Comparison of ENCODE assay signal across 19 mouse cellular contexts in the genomic region with DNA sequence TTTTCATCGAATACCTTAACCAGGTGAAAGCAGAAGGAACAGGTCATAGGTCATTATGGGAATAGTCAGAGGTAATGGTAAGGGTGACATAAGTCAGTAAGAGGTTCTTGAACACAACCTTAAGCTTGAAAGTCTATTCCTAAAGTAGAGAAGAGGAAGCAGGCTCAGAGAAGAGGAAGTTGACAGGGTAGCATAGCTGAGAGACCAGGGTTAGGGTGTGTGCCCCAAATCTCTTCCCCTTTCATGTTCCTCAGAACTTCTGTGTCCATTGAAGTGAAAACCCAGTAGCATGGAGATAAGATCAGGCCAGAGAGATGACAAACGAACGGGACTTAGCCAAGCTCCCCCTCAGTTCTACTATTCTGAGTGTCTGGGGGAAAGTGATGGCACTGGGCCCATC. TPM values are rescaled to one million over a fixed set of nuclear protein-coding genes. Genes with fewer than 3 reads are reported as not detected.
DNase-seq lines count a peak whose midpoint lies in the region; ATAC-seq and TF ChIP-seq lines count a peak whose summit lies in the region.
"Had no signal": no experiment of that assay in that cellular context is flagged by ENCODE, and none has a peak within 500 bp of the region (broad histone marks: within the 10 kb centered on the region; RNA-seq: fewer than 3 reads in every experiment).

No protein-coding gene starts in this region.

- peak overlapping the region; percentile 70 for H3K27ac ChIP-seq in spleen, adult 2 months (ENCODE audit: insufficient read depth, low read length)
- no peak overlapping the region for H3K27ac ChIP-seq in MEL (ENCODE audit: control insufficient read depth, low read depth, low read length)
- H3K27ac ChIP-seq in liver, postnatal 0 days (ENCODE audit: low read depth): no peak overlapping the region
- H3K27ac ChIP-seq: embryonic facial prominence, embryonic 10.5 days; heart, embryonic 13.5 days; hindbrain, embryonic 10.5 days; kidney, embryonic 15.5 days; midbrain, embryonic 15.5 days; stomach, embryonic 15.5 days had no signal

- H3K9me3 ChIP-seq in MEL (replicated peaks; ENCODE audit: insufficient read depth, low read length): no peaks in the 10 kb centered on the region
- no peaks in the 10 kb centered on the region for H3K9me3 ChIP-seq in liver, postnatal 0 days (ENCODE audit: low read length)
- H3K9me3 ChIP-seq: embryonic facial prominence, embryonic 10.5 days; heart, embryonic 13.5 days; hindbrain, embryonic 10.5 days; kidney, embryonic 15.5 days; midbrain, embryonic 15.5 days; stomach, embryonic 15.5 days had no signal

- no peak overlapping the region for H3K9ac ChIP-seq in MEL (ENCODE audit: control insufficient read depth, low read depth, low read length, poor library complexity, severe bottlenecking)
- no peak overlapping the region for H3K9ac ChIP-seq in liver, postnatal 0 days (replicated peaks)
- H3K9ac ChIP-seq: heart, embryonic 13.5 days; kidney, embryonic 15.5 days; midbrain, embryonic 15.5 days; stomach, embryonic 15.5 days had no signal

- WGBS in spleen, adult 2 months: 16% methylated on average over 3 of the region's 3 CpGs
- WGBS in liver, postnatal 0 days (ENCODE audit: insufficient replicate concordance): 33% methylated on average over 3 of the region's 3 CpGs

- no peaks in the 10 kb centered on the region for H3K79me2 ChIP-seq in MEL (ENCODE audit: control insufficient read depth, insufficient read depth, low read length, poor library complexity)

- H3K4me2 ChIP-seq in liver, postnatal 0 days (ENCODE audit: low read depth, low read length): no peak overlapping the region
- H3K4me2 ChIP-seq: heart, embryonic 13.5 days; kidney, embryonic 15.5 days; midbrain, embryonic 15.5 days; stomach, embryonic 15.5 days had no signal

- H3K36me3 ChIP-seq in spleen, adult 2 months (ENCODE audit: control insufficient read depth, insufficient read depth, low read length): no peaks in the 10 kb centered on the region
- H3K36me3 ChIP-seq in MEL (ENCODE audit: control insufficient read depth in 1 of 2, insufficient read depth in 2 of 2, low read length in 2 of 2): peaks cover 0 to 2% of the 10 kb centered on the region in 2 experiments; a peak in 1 of 4 replicates
- H3K36me3 ChIP-seq in liver, postnatal 0 days (replicated peaks; ENCODE audit: insufficient read depth, low read length): no peaks in the 10 kb centered on the region
- H3K36me3 ChIP-seq: embryonic facial prominence, embryonic 10.5 days; heart, embryonic 13.5 days; hindbrain, embryonic 10.5 days; kidney, embryonic 15.5 days; midbrain, embryonic 15.5 days; stomach, embryonic 15.5 days had no signal

- TF ChIP-seq EP300 in MEL (IDR thresholded peaks at IDR 0.05; ENCODE audit: low read depth in 1 of 2, low read length in 2 of 2): peak; percentile 15 to 53; a peak in 2 of 4 replicates
- no peak for TF ChIP-seq EP300 in liver, postnatal 0 days (IDR thresholded peaks at IDR 0.05; ENCODE audit: low read depth)

- no peak for TF ChIP-seq RAD21 in MEL (IDR thresholded peaks at IDR 0.05; ENCODE audit: low read depth, low read length)

- TF ChIP-seq POLR2A in spleen, adult 2 months (IDR thresholded peaks at IDR 0.05; ENCODE audit: low read depth, low read length): no peak
- TF ChIP-seq POLR2A in MEL (IDR thresholded peaks at IDR 0.05; ENCODE audit: control insufficient read depth in 1 of 2, insufficient read depth in 1 of 2, low read depth in 1 of 2, low read length in 2 of 2, poor library complexity in 1 of 2): no peak

- no peak overlapping the region for H3K4me3 ChIP-seq in spleen, adult 2 months (ENCODE audit: extremely low read depth, insufficient read depth, insufficient read length)
- H3K4me3 ChIP-seq in MEL (ENCODE audit: control insufficient read depth in 1 of 2, insufficient read depth in 1 of 2, low read depth in 2 of 2, low read length in 2 of 2): no peak overlapping the region
- no peak overlapping the region for H3K4me3 ChIP-seq in liver, postnatal 0 days (ENCODE audit: low read depth, low read length)
- H3K4me3 ChIP-seq: embryonic facial prominence, embryonic 10.5 days; erythroblast, embryonic 14.5 days; heart, embryonic 13.5 days; hindbrain, embryonic 10.5 days; kidney, embryonic 15.5 days; midbrain, embryonic 15.5 days; stomach, embryonic 15.5 days had no signal

- peaks cover 9% of the 10 kb centered on the region; the same call in 1 of the 2 replicates for H3K4me1 ChIP-seq in spleen, adult 2 months (ENCODE audit: control insufficient read depth, insufficient read depth, insufficient read length)
- H3K4me1 ChIP-seq in MEL (ENCODE audit: control insufficient read depth in 1 of 2, insufficient read depth in 2 of 2, low read length in 2 of 2): peaks cover 0 to 3% of the 10 kb centered on the region in 2 experiments; a peak in 1 of 4 replicates
- 0 out of 2 replicates have a peak, but pooled peaks cover 2% of the 10 kb centered on the region for H3K4me1 ChIP-seq in liver, postnatal 0 days (ENCODE audit: insufficient read depth)
- H3K4me1 ChIP-seq: embryonic facial prominence, embryonic 10.5 days; midbrain, embryonic 15.5 days; stomach, embryonic 15.5 days had no signal

- peak; percentile 34 to 65 for DNase-seq in spleen, adult 2 months (ENCODE audit: low read depth in 1 of 2, low spot score in 2 of 2)
- no peak for DNase-seq in spleen, postnatal 10 days (ENCODE audit: low spot score in 2 of 2)
- peak; percentile 77 for DNase-seq in MEL (ENCODE audit: low read depth, low spot score)
- no peak for DNase-seq in liver, postnatal 0 days
- DNase-seq in embryo, embryonic 11 days: no peak
- DNase-seq in layer of hippocampus, postnatal 36 days: no peak
- no peak for DNase-seq in MN1 (ENCODE audit: low spot score)
- DNase-seq: adrenal gland, postnatal 10 days; cerebellum, adult 9-11 months; gastrocnemius, postnatal 10 days; lung, postnatal 14 days had no signal

- no peaks in the 10 kb centered on the region for H3K27me3 ChIP-seq in spleen, adult 2 months (ENCODE audit: control insufficient read depth, insufficient read depth, low read length)
- H3K27me3 ChIP-seq in MEL (ENCODE audit: control insufficient read depth in 1 of 2, insufficient read depth in 2 of 2, low read length in 2 of 2): no peaks in the 10 kb centered on the region
- H3K27me3 ChIP-seq in liver, postnatal 0 days (ENCODE audit: insufficient read depth, low read length): no peaks in the 10 kb centered on the region
- H3K27me3 ChIP-seq: heart, embryonic 13.5 days; kidney, embryonic 15.5 days; midbrain, embryonic 15.5 days; stomach, embryonic 15.5 days had no signal

- no peak for TF ChIP-seq CTCF in spleen, adult 2 months (IDR thresholded peaks at IDR 0.05; ENCODE audit: extremely low read depth, insufficient read depth, insufficient read length, insufficient replicate concordance)
- no peak for TF ChIP-seq CTCF in MEL (IDR thresholded peaks at IDR 0.05 in 2 of 3, conservative IDR thresholded peaks at IDR 0.05 in 1 of 3; ENCODE audit: control insufficient read depth in 1 of 3, insufficient read depth in 1 of 3, low read depth in 2 of 3, low read length in 3 of 3, poor library complexity in 1 of 3, severe bottlenecking in 1 of 3)
- TF ChIP-seq CTCF in liver, postnatal 0 days (IDR thresholded peaks at IDR 0.05; ENCODE audit: low read depth): no peak

- peak; percentile 36; the same call in 1 of the 2 replicates for ATAC-seq in liver, postnatal 0 days
- ATAC-seq: inflammation-experienced regulatory T-cells, adult 6 months; midbrain, embryonic 15.5 days had no signal

TF ChIP-seq in MEL, 35 proteins besides CTCF, POLR2A, EP300 and RAD21:
- TF ChIP-seq MXI1 (IDR thresholded peaks at IDR 0.05; ENCODE audit: low read depth, low read length) (no peak), ELF1 (IDR thresholded peaks at IDR 0.05; ENCODE audit: low read depth, low read length) (no peak), GATA1 (IDR thresholded peaks at IDR 0.05; ENCODE audit: low read depth, low read length) (peak; percentile 48), ZNF384 (IDR thresholded peaks at IDR 0.05; ENCODE audit: low read depth, low read length) (no peak), E2F4 (IDR thresholded peaks at IDR 0.05; ENCODE audit: borderline replicate concordance, low read depth, low read length) (no peak)

RNA-seq across cellular contexts. Expression of a gene that starts 23.5 kb away (rescaled TPM):
- polyA plus RNA-seq in spleen, adult 2 months (2012; rRNA removed): 27.8 and 97.7 TPM in 2 replicates
- total RNA-seq in MEL (2012; rRNA removed): not detected in 2 replicates
- polyA plus RNA-seq in MEL (2012; ENCODE audit: insufficient read depth in 1 of 2, insufficient read length in 2 of 2, low read depth in 1 of 2, low replicate concordance in 2 of 2, missing spikeins in 1 of 2): not detected
- 49.1 and 51.4 TPM in 2 replicates for polyA plus RNA-seq in liver, postnatal 0 days (2015; fragmentation: Nextera tagmentation; extraction: Ambion mirVana)
- total RNA-seq in layer of hippocampus, postnatal 36 days (2021): 10 to 100 TPM; 56.6 to 60.9 TPM
- polyA plus RNA-seq: erythroblast, embryonic 14.5 days had no signal

Comparison
In these comparisons a context has a peak if more than half of its experiments do, and no peak if none do; other contexts are left out.
1. DNase-seq: peak in spleen, adult 2 months (2 of 2) and MEL (single experiment); none in spleen, postnatal 10 days (0 of 2), liver, postnatal 0 days (single experiment), embryo, embryonic 11 days (single experiment), layer of hippocampus, postnatal 36 days (0 of 2) and MN1 (single experiment).
2. RNA of a gene that starts 23.5 kb away (polyA plus RNA-seq): 49.1 to 51.4 TPM in liver, postnatal 0 days and 27.8 to 97.7 TPM in spleen, adult 2 months; not detected in MEL; every median in the first group is over 10 times any median in the second.